Mouse (Mus musculus) myocyte (in vitro differentiated cells): ENCODE data around the gene Rae1.

Experiments
- CEBPB ChIP-seq: IDR thresholded peaks from 2 replicates; pipeline ENCODE4 v1.6.1; 2011; ENCODE audit warnings: mild to moderate bottlenecking, moderate library complexity; ENCODE audit not compliant: poor library complexity, insufficient read depth, severe bottlenecking
- MYOD1 ChIP-seq, 3 experiments: IDR thresholded peaks; one replicate each; pipeline ENCODE4 v1.6.1; 2011; ENCODE audit warnings: control low read depth in 2 of 3, low read depth in 2 of 3, mild to moderate bottlenecking in 2 of 3, moderate library complexity in 1 of 3; ENCODE audit not compliant: insufficient read length in 2 of 3, control insufficient read depth in 1 of 3
- MYOG ChIP-seq, 3 experiments: IDR thresholded peaks; one replicate each; pipeline ENCODE4 v1.6.1; 2011; ENCODE audit warnings: control low read depth in 2 of 3, low read depth in 2 of 3, mild to moderate bottlenecking in 2 of 3; ENCODE audit not compliant: insufficient read length in 2 of 3, control insufficient read depth in 1 of 3, insufficient read depth in 1 of 3
- POLR2A ChIP-seq: IDR thresholded peaks from one replicate; pipeline ENCODE4 v1.6.1; 2011; ENCODE audit warnings: low read depth, mild to moderate bottlenecking, control low read depth, moderate library complexity; ENCODE audit not compliant: insufficient read length
- SRF ChIP-seq: IDR thresholded peaks from one replicate; pipeline ENCODE4 v1.6.1; 2011; ENCODE audit warnings: low read depth; ENCODE audit not compliant: control insufficient read depth, insufficient read length
- TCF12 ChIP-seq: IDR thresholded peaks from one replicate; pipeline ENCODE4 v1.6.1; 2011; ENCODE audit warnings: mild to moderate bottlenecking, control low read depth; ENCODE audit not compliant: poor library complexity, insufficient read depth, severe bottlenecking
- USF1 ChIP-seq: IDR thresholded peaks from one replicate; pipeline ENCODE4 v1.6.1; 2011; ENCODE audit warnings: low read depth, mild to moderate bottlenecking, control low read depth, moderate library complexity

- TF ChIP-seq MYOG (IDR thresholded peaks at IDR 0.05; ENCODE audit: control insufficient read depth in 1 of 3, insufficient read depth in 1 of 3, insufficient read length in 2 of 3, low read depth in 2 of 3) (no peak), TCF12 (no peak), CEBPB (no peak), POLR2A (no peak), SRF (no peak), USF1 (no peak), MYOD1 (IDR thresholded peaks at IDR 0.05; ENCODE audit: control insufficient read depth in 1 of 3, insufficient read length in 2 of 3, low read depth in 2 of 3) (no peak)
Observed at GRCm38 (mm10) chr2:173044198-173044970, 44.5 kb downstream of the Rae1 start.
